Mouse (Mus musculus) kidney, adult 2 months (tissue): ENCODE measurements around the gene Numb. TPM values are rescaled to one million over a fixed set of nuclear protein-coding genes. Genes with fewer than 3 reads are reported as not detected.

Source experiments
- DNase-seq: peaks from one replicate; pipeline ENCODE4 v3.0.0; 2021
- H3K27ac ChIP-seq: fragments of 200-500 bp; 2 replicates; pipeline ENCODE4 v1.5.1; 2012; ENCODE audit warnings: low read depth, low read length, control low read depth, inconsistent platforms; ENCODE audit not compliant: insufficient read depth
- H3K27me3 ChIP-seq: fragments of 200-500 bp; replicated peaks from 2 replicates; pipeline ENCODE4 v1.6.1; 2012; ENCODE audit warnings: mild to moderate bottlenecking, moderate library complexity, low read length, inconsistent platforms; ENCODE audit not compliant: control insufficient read depth, insufficient read depth
- H3K36me3 ChIP-seq: fragments of 200-500 bp; 2 replicates; pipeline ENCODE4 v1.6.1; 2012; ENCODE audit warnings: mild to moderate bottlenecking, moderate library complexity, low read length, inconsistent platforms; ENCODE audit not compliant: control insufficient read depth, insufficient read depth
- H3K4me1 ChIP-seq: fragments of 200-500 bp; 2 replicates; pipeline ENCODE4 v1.6.1; 2011; ENCODE audit warnings: low read length; ENCODE audit not compliant: control insufficient read depth, insufficient read depth
- H3K4me3 ChIP-seq: fragments of 200-500 bp; 2 replicates; pipeline ENCODE4 v1.5.1; 2011; ENCODE audit warnings: mild to moderate bottlenecking, low read depth, low read length, control low read depth; ENCODE audit not compliant: insufficient read depth
- CTCF ChIP-seq: fragments of 200-500 bp; conservative IDR thresholded peaks from 2 replicates; pipeline ENCODE4 v1.5.1; 2011; ENCODE audit warnings: low read depth, mild to moderate bottlenecking, control low read depth, low read length, moderate library complexity, mixed read lengths; ENCODE audit not compliant: insufficient read depth, insufficient read length
- POLR2A ChIP-seq: fragments of 200-500 bp; IDR thresholded peaks from one replicate; pipeline ENCODE4 v1.6.1; 2011; ENCODE audit warnings: low read depth, low read length, control low read depth
- WGBS: fragments of 180-500 bp; shearing (Covaris S2); methylation state at CpG from one replicate; pipeline ENCODE4 v1.1.7; 2018; 5-methylcytosine and 5-hydroxymethylcytosine counted together
- polyA plus RNA-seq: library from polyadenylated mRNA; depleted of rRNA; stranded (reverse); fragments of >200 nt; gene quantifications from 2 replicates; pipeline ENCODE4 v1.2.3, GENCODE M21; 2012

The Numb gene
- polyA plus RNA-seq, 1 experiment, result 63.7 TPM

DNA sequence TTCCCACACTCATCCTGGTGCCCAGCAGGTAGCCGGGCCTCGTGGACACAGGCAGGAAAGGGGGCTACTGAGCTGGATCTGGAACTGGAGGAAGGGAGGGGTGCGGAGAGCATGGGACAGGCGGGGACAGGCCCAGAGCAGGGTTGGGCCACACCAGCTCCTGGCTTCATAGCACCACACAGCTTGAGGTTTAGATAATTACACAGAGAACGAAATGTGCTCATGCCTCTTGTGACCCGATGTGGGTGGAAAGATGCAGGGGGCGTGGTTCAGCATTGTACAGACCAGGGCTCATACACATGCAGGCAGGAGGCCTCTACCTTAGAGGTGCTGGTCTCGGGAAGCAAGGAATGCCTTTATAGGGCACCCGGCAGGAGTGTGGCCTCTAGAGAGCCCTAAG is 153.9 kb downstream of the Numb start:
- 73% methylated on average over 9 of the region's 9 CpGs for WGBS
- Histone ChIP-seq H3K4me3 (no peak overlapping the region), H3K4me1 (peaks cover 16% of the 10 kb centered on the region), H3K36me3 (no peaks in the 10 kb centered on the region), H3K27me3 (no peaks in the 10 kb centered on the region), H3K27ac (no peak overlapping the region)
- peak; percentile 24 for DNase-seq
- TF ChIP-seq POLR2A (no peak), CTCF (no peak)

DNA sequence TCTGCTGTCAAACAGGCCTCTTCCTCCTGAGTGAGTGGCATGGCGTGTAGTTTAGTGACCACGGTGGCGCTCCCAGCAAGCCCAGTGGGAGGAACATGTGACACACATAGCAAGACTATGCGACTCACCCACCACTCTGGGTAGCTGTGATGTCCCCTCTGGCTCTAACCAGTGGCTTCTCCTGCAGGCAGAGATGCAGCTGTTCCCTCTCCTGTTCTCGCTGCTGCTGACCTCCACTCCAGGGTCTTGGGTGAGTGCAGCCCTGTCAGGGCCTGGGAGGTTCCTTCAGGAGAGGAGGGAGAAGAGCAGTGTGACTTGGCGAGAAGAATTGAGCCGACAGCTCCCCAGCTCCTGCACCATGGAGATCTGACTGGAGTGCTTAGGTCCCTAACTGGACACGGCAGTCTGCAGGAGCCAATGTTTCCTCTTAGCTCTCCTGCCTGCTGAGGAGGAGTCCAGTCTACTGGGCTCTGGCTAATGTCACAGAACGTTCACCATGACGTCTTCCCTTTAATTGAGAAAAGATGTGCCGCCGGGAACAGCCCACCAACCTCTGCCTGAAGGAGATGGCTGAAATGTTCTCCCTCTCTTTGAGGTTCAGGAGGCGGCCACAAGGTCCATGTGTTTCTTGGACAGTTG is 155.7 kb downstream of the Numb start:
- Histone ChIP-seq H3K4me1 (peaks cover 24% of the 10 kb centered on the region), H3K4me3 (no peak overlapping the region), H3K36me3 (no peaks in the 10 kb centered on the region), H3K27ac (no peak overlapping the region), H3K27me3 (no peaks in the 10 kb centered on the region)
- no peak for TF ChIP-seq CTCF
- WGBS, result 94% methylated on average over 13 of the region's 13 CpGs
- DNase-seq, result no peak

DNA sequence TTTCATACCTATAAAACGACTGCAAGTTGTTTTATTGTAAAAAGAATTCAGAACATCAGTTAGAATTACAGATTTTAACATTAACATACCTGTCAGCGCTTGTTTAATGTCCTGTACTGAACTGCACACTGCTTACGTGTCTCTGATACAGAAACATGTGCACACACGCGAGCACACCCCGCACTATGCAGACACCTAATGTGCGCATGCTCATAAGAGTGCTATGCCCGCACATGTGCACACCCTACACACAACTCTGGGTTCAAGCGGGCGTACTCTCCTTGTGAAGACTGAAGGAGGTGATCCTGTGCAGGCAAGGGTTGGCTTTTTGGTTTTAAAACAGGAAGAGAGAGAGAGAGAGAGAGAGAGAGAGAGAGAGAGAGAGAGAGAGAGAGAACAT is 157.2 kb downstream of the Numb start:
- TF ChIP-seq CTCF (no peak), POLR2A (no peak)
- 86% methylated on average over 10 of the region's 10 CpGs for WGBS
- Histone ChIP-seq H3K36me3 (no peaks in the 10 kb centered on the region), H3K27me3 (no peaks in the 10 kb centered on the region), H3K4me3 (no peak overlapping the region), H3K4me1 (peaks cover 18% of the 10 kb centered on the region), H3K27ac (no peak overlapping the region)
- DNase-seq, result no peak

DNA sequence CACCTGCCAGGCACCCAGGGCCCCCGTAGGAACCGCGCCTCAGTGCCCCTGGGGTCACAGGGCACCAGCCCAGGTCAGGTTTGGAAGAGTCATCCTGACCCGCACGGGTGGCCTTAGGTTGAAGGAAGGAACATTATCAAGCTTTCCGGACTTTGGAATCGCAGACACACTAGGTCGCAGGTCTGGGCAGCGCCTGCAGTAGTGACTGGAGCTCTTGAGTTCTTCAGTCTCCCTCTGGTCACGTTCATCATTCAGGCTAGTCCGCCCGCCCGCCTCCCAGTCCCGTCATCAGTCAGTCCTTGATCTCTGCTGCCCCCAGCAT is 157.7 kb downstream of the Numb start:
- Histone ChIP-seq H3K27ac (no peak overlapping the region), H3K4me3 (no peak overlapping the region), H3K4me1 (peaks cover 18% of the 10 kb centered on the region), H3K36me3 (no peaks in the 10 kb centered on the region), H3K27me3 (no peaks in the 10 kb centered on the region)
- no peak for TF ChIP-seq POLR2A
- no peak for TF ChIP-seq CTCF
- DNase-seq, result peak; percentile 63
- WGBS, result 19% methylated on average over 14 of the region's 14 CpGs

DNA sequence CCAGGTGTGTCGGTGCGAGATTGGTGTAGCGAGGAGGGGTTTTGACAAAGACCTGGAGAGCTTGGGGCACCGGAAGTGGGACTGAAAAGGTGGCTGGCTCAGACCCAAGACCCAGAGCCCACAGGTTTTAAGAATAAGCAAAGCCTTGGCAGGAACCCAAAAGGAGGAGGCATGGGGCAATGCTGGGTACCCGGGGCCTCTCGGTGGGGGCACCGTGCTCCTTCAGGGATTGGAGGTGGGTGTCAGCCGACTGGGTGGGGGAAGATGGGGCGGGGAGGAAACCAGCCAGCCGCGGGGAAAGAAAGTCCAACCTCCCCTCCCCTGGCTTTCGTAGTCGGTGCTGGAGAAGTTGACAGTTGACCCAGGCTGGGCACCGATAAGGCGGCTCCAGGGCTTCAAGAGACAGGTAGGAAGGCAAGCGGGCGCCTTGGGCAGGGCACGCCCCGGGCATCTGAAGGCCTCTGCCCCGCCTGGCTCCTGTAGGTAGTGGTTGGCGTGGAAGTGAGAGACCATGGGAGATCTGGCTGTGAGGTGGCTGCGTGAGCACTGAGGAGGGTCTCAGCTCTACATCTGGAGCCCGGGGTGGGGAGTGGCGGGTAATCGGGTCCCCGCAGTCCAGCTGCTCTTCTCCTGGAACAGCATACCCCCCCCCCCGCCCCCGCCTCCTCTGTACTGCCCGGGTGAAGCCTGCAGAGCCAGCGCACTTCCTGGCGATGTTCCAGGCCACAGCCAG is 158.3 kb downstream of the Numb start, which contains the start of gene Papln:
TSS of gene Papln (plus strand) at position 324 of the 733 bp plus-strand sequence.
- peak; percentile 43 for DNase-seq
- 8% methylated on average over 31 of the region's 31 CpGs for WGBS
- H3K36me3 ChIP-seq, result no peaks in the 10 kb centered on the region
- peak within 1 kb of the TSS; percentile 34 for H3K4me3 ChIP-seq
- peaks cover 13% of the 10 kb centered on the region for H3K4me1 ChIP-seq
- no peak within 1 kb of the TSS for H3K27ac ChIP-seq
- TF ChIP-seq CTCF (no peak), POLR2A (no peak)
- no peaks in the 10 kb centered on the region for H3K27me3 ChIP-seq

DNA sequence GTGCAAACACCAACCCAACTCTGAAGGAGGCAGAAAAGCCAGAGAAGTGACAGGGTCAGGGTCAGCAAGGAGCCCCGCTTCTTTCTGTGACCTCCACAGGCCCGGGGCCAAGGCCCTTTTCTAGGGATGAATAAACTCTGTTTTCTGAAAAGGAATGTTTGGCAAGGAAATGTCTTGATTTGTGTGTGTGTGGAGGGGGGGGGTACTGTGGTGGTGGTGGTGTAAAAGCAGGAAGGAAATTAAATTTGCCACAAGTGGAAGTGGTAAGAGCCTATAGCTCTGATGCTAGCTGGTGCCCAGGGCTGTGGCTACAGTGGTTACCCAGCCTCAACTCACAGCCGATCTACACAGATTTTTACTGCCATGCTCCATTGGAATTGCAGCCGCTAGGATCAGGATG is 159.0 kb downstream of the Numb start:
- H3K4me1 ChIP-seq, result peaks cover 11% of the 10 kb centered on the region
- H3K27me3 ChIP-seq, result no peaks in the 10 kb centered on the region
- WGBS, result 15% methylated on average over 4 of the region's 4 CpGs
- no peak overlapping the region for H3K27ac ChIP-seq
- H3K36me3 ChIP-seq, result no peaks in the 10 kb centered on the region
- no peak overlapping the region for H3K4me3 ChIP-seq
- DNase-seq, result peak; percentile 63
- TF ChIP-seq POLR2A (no peak), CTCF (no peak)

DNA sequence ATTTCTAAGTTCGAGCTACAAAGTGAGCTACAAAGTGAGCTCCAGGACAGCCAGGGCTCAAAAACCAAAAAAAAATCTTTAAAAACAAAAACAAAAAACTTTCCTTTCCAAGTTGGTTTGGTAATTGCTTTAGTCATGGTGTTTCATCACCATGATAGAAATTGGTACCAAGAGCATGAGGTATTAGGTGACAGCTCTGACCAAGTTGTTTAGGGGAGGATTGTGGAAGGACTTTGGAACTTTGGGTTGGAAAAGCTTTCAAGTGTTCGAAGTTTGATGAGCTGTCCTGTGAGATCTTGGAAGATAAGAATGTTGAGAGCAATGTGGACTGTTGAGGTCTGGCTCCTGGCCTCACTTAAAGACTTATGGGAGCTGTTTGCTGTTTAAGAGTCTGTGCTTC is 161.5 kb downstream of the Numb start:
- Histone ChIP-seq H3K27ac (no peak overlapping the region), H3K4me1 (peaks cover 11% of the 10 kb centered on the region), H3K36me3 (no peaks in the 10 kb centered on the region), H3K4me3 (no peak overlapping the region), H3K27me3 (no peaks in the 10 kb centered on the region)
- no peak for DNase-seq
- 73% methylated on average over 2 of the region's 2 CpGs for WGBS
- TF ChIP-seq POLR2A (no peak), CTCF (no peak)
